Mouse (Mus musculus) stomach, embryonic 14.5 days (tissue): ENCODE measurements at regions not wholly inside any gene's neighbourhood (a gene's known extent, or its start where the extent isn't known, plus 50 kb on each side); places are given as distances from the start of the nearest gene placed in this dataset.

Experiments
- ATAC-seq: fragments of 200-750 bp; cut with Nextera tagmentation; 2 replicates; pipeline ENCODE4 v1.8.0; 2017; ENCODE audit warnings: low read depth, moderate TSS enrichment; ENCODE audit not compliant: insufficient number of reproducible peaks, insufficient read depth, low FRiP score
- H3K27ac ChIP-seq: fragments of 300-500 bp; sonication (generic); 2 replicates; pipeline ENCODE4 v1.5.1; 2014; ENCODE audit warnings: mild to moderate bottlenecking, low read length, moderate library complexity, mixed read lengths
- H3K27me3 ChIP-seq: fragments of 300-500 bp; sonication (generic); 2 replicates; pipeline ENCODE4 v1.6.1; 2014; ENCODE audit warnings: low read length, control low read depth, mixed read lengths; ENCODE audit not compliant: control insufficient read depth, insufficient read depth
- H3K36me3 ChIP-seq: fragments of 300-500 bp; sonication (generic); 2 replicates; pipeline ENCODE4 v1.6.1; 2014; ENCODE audit warnings: mild to moderate bottlenecking, control low read depth, low read length, moderate library complexity, mixed read lengths; ENCODE audit not compliant: control insufficient read depth, insufficient read depth
- H3K4me1 ChIP-seq: fragments of 300-500 bp; sonication (generic); 2 replicates; pipeline ENCODE4 v1.6.1; 2014; ENCODE audit warnings: low read length, control low read depth, mixed read lengths; ENCODE audit not compliant: control insufficient read depth, insufficient read depth
- H3K4me2 ChIP-seq: fragments of 300-500 bp; sonication (generic); replicated peaks from 2 replicates; pipeline ENCODE4 v1.6.1; 2014; ENCODE audit warnings: low read depth, low read length, control low read depth
- H3K4me3 ChIP-seq: fragments of 300-500 bp; sonication (generic); 2 replicates; pipeline ENCODE4 v1.5.1; 2014; ENCODE audit warnings: low read depth, low read length, control low read depth
- H3K9ac ChIP-seq: fragments of 300-500 bp; sonication (generic); replicated peaks from 2 replicates; pipeline ENCODE4 v1.6.1; 2014; ENCODE audit warnings: low read depth, mild to moderate bottlenecking, control low read depth, low read length, moderate library complexity, mixed read lengths
- H3K9me3 ChIP-seq: fragments of 300-500 bp; sonication (generic); 2 replicates; pipeline ENCODE4 v1.6.1; 2016; ENCODE audit warnings: low read depth, low read length, control low read depth; ENCODE audit not compliant: control insufficient read depth
- WGBS: fragments of 180-500 bp; shearing (Covaris S2); extraction: QIAGEN DNeasy Blood & Tissue Kit; methylation state at CpG from one replicate; pipeline ENCODE4 v1.1.7; 2014; 5-methylcytosine and 5-hydroxymethylcytosine counted together

GRCm38 (mm10) chr5:120353657-120354056 lies 77.8 kb upstream of the Lhx5 start:
- Histone ChIP-seq H3K27ac (no peak overlapping the region), H3K9ac (no peak overlapping the region), H3K4me1 (no peaks in the 10 kb centered on the region), H3K4me2 (no peak overlapping the region), H3K27me3 (0 out of 2 replicates have a peak, but pooled peaks cover 6% of the 10 kb centered on the region), H3K36me3 (no peaks in the 10 kb centered on the region), H3K9me3 (no peaks in the 10 kb centered on the region), H3K4me3 (no peak overlapping the region)
- 53% methylated on average over 5 of the region's 5 CpGs for WGBS
- ATAC-seq, result no peak

GRCm38 (mm10) chr5:120356950-120357349 lies 74.5 kb upstream of the Lhx5 start:
- Histone ChIP-seq H3K4me2 (no peak overlapping the region), H3K27ac (no peak overlapping the region), H3K9ac (no peak overlapping the region), H3K9me3 (no peaks in the 10 kb centered on the region), H3K36me3 (no peaks in the 10 kb centered on the region), H3K4me3 (no peak overlapping the region), H3K27me3 (0 out of 2 replicates have a peak, but pooled peaks cover 6% of the 10 kb centered on the region), H3K4me1 (no peaks in the 10 kb centered on the region)
- no peak for ATAC-seq
- 80% methylated on average over 4 of the region's 4 CpGs for WGBS

- Histone ChIP-seq H3K9me3 (no peaks in the 10 kb centered on the region), H3K36me3 (no peaks in the 10 kb centered on the region), H3K4me2 (no peak overlapping the region), H3K9ac (no peak overlapping the region), H3K4me1 (no peaks in the 10 kb centered on the region), H3K4me3 (no peak overlapping the region), H3K27ac (no peak overlapping the region), H3K27me3 (no peaks in the 10 kb centered on the region)
- no peak for ATAC-seq
- WGBS, result 13% methylated on average over 20 of the region's 20 CpGs
These were observed 73.3 kb upstream of the Lhx5 start for GRCm38 (mm10) chr5:120358084-120358690.

GRCm38 (mm10) chr5:120365950-120366467 lies 65.5 kb upstream of the Lhx5 start:
- H3K27ac ChIP-seq, result no peak overlapping the region
- no peak overlapping the region for H3K9ac ChIP-seq
- ATAC-seq, result no peak
- WGBS, result 33% methylated on average over 10 of the region's 10 CpGs
- H3K4me3 ChIP-seq, result no peak overlapping the region
- H3K4me2 ChIP-seq, result no peak overlapping the region
- H3K4me1 ChIP-seq, result no peaks in the 10 kb centered on the region
- no peaks in the 10 kb centered on the region for H3K36me3 ChIP-seq
- no peaks in the 10 kb centered on the region for H3K9me3 ChIP-seq
- H3K27me3 ChIP-seq, result no peaks in the 10 kb centered on the region

- H3K27ac ChIP-seq, result no peak overlapping the region
- no peaks in the 10 kb centered on the region for H3K27me3 ChIP-seq
- WGBS, result 91% methylated on average over 1 of the region's 1 CpGs
- no peak overlapping the region for H3K4me2 ChIP-seq
- H3K4me3 ChIP-seq, result no peak overlapping the region
- no peak for ATAC-seq
- H3K9me3 ChIP-seq, result no peaks in the 10 kb centered on the region
- H3K4me1 ChIP-seq, result no peaks in the 10 kb centered on the region
- H3K36me3 ChIP-seq, result no peaks in the 10 kb centered on the region
- no peak overlapping the region for H3K9ac ChIP-seq
These were observed 62.7 kb upstream of the Lhx5 start for GRCm38 (mm10) chr5:120368797-120369196.

- Histone ChIP-seq H3K4me3 (no peak overlapping the region), H3K4me1 (no peaks in the 10 kb centered on the region), H3K27me3 (no peaks in the 10 kb centered on the region), H3K9me3 (no peaks in the 10 kb centered on the region), H3K36me3 (no peaks in the 10 kb centered on the region), H3K27ac (no peak overlapping the region), H3K4me2 (no peak overlapping the region), H3K9ac (no peak overlapping the region)
- 9% methylated on average over 15 of the region's 15 CpGs for WGBS
- ATAC-seq, result no peak
These were observed 60.2 kb upstream of the Lhx5 start for GRCm38 (mm10) chr5:120371176-120371819.

- Histone ChIP-seq H3K36me3 (no peaks in the 10 kb centered on the region), H3K27ac (no peak overlapping the region), H3K9me3 (no peaks in the 10 kb centered on the region), H3K4me1 (no peaks in the 10 kb centered on the region), H3K27me3 (no peaks in the 10 kb centered on the region), H3K9ac (no peak overlapping the region), H3K4me3 (no peak overlapping the region), H3K4me2 (no peak overlapping the region)
- 84% methylated on average over 7 of the region's 7 CpGs for WGBS
- no peak for ATAC-seq
These were observed 58.1 kb upstream of the Lhx5 start for GRCm38 (mm10) chr5:120373426-120373825.
